Mouse (Mus musculus) midbrain, embryonic 16.5 days (tissue): ENCODE measurements at regions not wholly inside any gene's neighbourhood (a gene's known extent, or its start where the extent isn't known, plus 50 kb on each side); places are given as distances from the start of the nearest gene placed in this dataset.
A peak's percentile ranks its signal among the peaks of the same experiment; 100 is the strongest.

Experiments
- ATAC-seq: fragments of 200-750 bp; cut with Nextera tagmentation; 2 replicates; pipeline ENCODE4 v1.8.0; 2017; ENCODE audit warnings: moderate TSS enrichment
- H3K27ac ChIP-seq: fragments of 300-500 bp; sonication (generic); 2 replicates; pipeline ENCODE4 v1.5.1; 2014; ENCODE audit warnings: mild to moderate bottlenecking, low read length, mixed read lengths
- H3K27me3 ChIP-seq: fragments of 300-500 bp; sonication (generic); 2 replicates; pipeline ENCODE4 v1.6.1; 2014; ENCODE audit warnings: low read depth, low read length, mixed read lengths; ENCODE audit not compliant: control insufficient read depth, insufficient read depth
- H3K36me3 ChIP-seq: fragments of 300-500 bp; sonication (generic); 2 replicates; pipeline ENCODE4 v1.6.1; 2014; ENCODE audit warnings: mild to moderate bottlenecking, low read length, moderate library complexity, mixed read lengths; ENCODE audit not compliant: control insufficient read depth, insufficient read depth
- H3K4me1 ChIP-seq: fragments of 300-500 bp; sonication (generic); 2 replicates; pipeline ENCODE4 v1.6.1; 2014; ENCODE audit warnings: mild to moderate bottlenecking, low read length, mixed read lengths; ENCODE audit not compliant: control insufficient read depth, insufficient read depth
- H3K4me2 ChIP-seq: fragments of 300-500 bp; sonication (generic); 2 replicates; pipeline ENCODE4 v1.6.1; 2014; ENCODE audit warnings: mild to moderate bottlenecking, low read length, mixed read lengths
- H3K4me3 ChIP-seq: fragments of 300-500 bp; sonication (generic); 2 replicates; pipeline ENCODE4 v1.5.1; 2014; ENCODE audit warnings: low read depth, mild to moderate bottlenecking, low read length, moderate library complexity, mixed read lengths
- H3K9ac ChIP-seq: fragments of 300-500 bp; sonication (generic); 2 replicates; pipeline ENCODE4 v1.6.1; 2014; ENCODE audit warnings: low read depth, low read length, mixed read lengths
- H3K9me3 ChIP-seq: fragments of 300-500 bp; sonication (generic); replicated peaks from 2 replicates; pipeline ENCODE4 v1.6.1; 2014; ENCODE audit warnings: mild to moderate bottlenecking, low read length, mixed read lengths; ENCODE audit not compliant: control insufficient read depth, poor library complexity, severe bottlenecking
- WGBS: fragments of 180-500 bp; shearing (Covaris S2); extraction: QIAGEN DNeasy Blood & Tissue Kit; methylation state at CpG from one replicate; pipeline ENCODE4 v1.1.7; 2014; 5-methylcytosine and 5-hydroxymethylcytosine counted together

GRCm38 (mm10) chr3:120884189-120884588 lies 287.3 kb downstream of the Rwdd3 start:
- Histone ChIP-seq H3K4me1 (peaks cover 3% of the 10 kb centered on the region; the same call in 1 of the 2 replicates), H3K9me3 (no peaks in the 10 kb centered on the region), H3K4me2 (no peak overlapping the region), H3K9ac (no peak overlapping the region), H3K27me3 (no peaks in the 10 kb centered on the region), H3K36me3 (no peaks in the 10 kb centered on the region), H3K4me3 (no peak overlapping the region), H3K27ac (no peak overlapping the region)
- peak; percentile 32; the same call in 1 of the 2 replicates for ATAC-seq
- WGBS: 49% methylated on average over 10 of the region's 10 CpGs

GRCm38 (mm10) chr3:120883650-120884049 lies 287.8 kb downstream of the Rwdd3 start:
- Histone ChIP-seq H3K4me2 (no peak overlapping the region), H3K4me3 (no peak overlapping the region), H3K9ac (no peak overlapping the region), H3K9me3 (no peaks in the 10 kb centered on the region), H3K27ac (no peak overlapping the region), H3K4me1 (peaks cover 3% of the 10 kb centered on the region; the same call in 1 of the 2 replicates), H3K36me3 (no peaks in the 10 kb centered on the region), H3K27me3 (no peaks in the 10 kb centered on the region)
- ATAC-seq: peak; percentile 48; the same call in 1 of the 2 replicates
- 29% methylated on average over 5 of the region's 5 CpGs for WGBS

GRCm38 (mm10) chr3:120879409-120879808 lies 292.1 kb downstream of the Rwdd3 start:
- H3K36me3 ChIP-seq: no peaks in the 10 kb centered on the region
- no peak overlapping the region for H3K4me2 ChIP-seq
- no peak overlapping the region for H3K27ac ChIP-seq
- H3K27me3 ChIP-seq: no peaks in the 10 kb centered on the region
- no peak overlapping the region for H3K9ac ChIP-seq
- H3K4me3 ChIP-seq: no peak overlapping the region
- H3K9me3 ChIP-seq: no peaks in the 10 kb centered on the region
- peaks cover 3% of the 10 kb centered on the region; the same call in 1 of the 2 replicates for H3K4me1 ChIP-seq
- ATAC-seq: no peak
- WGBS: 59% methylated on average over 2 of the region's 2 CpGs

- no peak for ATAC-seq
These were observed 295.8 kb downstream of the Rwdd3 start for GRCm38 (mm10) chr3:120875740-120876139.

GRCm38 (mm10) chr3:120865036-120865435 lies 306.5 kb downstream of the Rwdd3 start:
- Histone ChIP-seq H3K4me1 (peaks cover 5% of the 10 kb centered on the region; the same call in 1 of the 2 replicates), H3K27ac (peak overlapping the region; percentile 19; the same call in 1 of the 2 replicates), H3K9me3 (no peaks in the 10 kb centered on the region), H3K27me3 (no peaks in the 10 kb centered on the region), H3K9ac (no peak overlapping the region), H3K4me3 (no peak overlapping the region), H3K36me3 (no peaks in the 10 kb centered on the region), H3K4me2 (no peak overlapping the region)
- ATAC-seq: no peak
- WGBS: 41% methylated on average over 8 of the region's 8 CpGs

More at GRCm38 (mm10) chr3:120875740-120876139, 295.8 kb downstream of the Rwdd3 start:
- Histone ChIP-seq H3K27ac (no peak overlapping the region), H3K9me3 (no peaks in the 10 kb centered on the region), H3K9ac (no peak overlapping the region), H3K4me2 (no peak overlapping the region), H3K4me3 (no peak overlapping the region), H3K4me1 (no peaks in the 10 kb centered on the region), H3K27me3 (no peaks in the 10 kb centered on the region), H3K36me3 (no peaks in the 10 kb centered on the region)
- 77% methylated on average over 3 of the region's 3 CpGs for WGBS

GRCm38 (mm10) chr3:120861641-120862040 lies 309.9 kb downstream of the Rwdd3 start:
- no peaks in the 10 kb centered on the region for H3K27me3 ChIP-seq
- no peak overlapping the region for H3K9ac ChIP-seq
- H3K4me1 ChIP-seq: peaks cover 5% of the 10 kb centered on the region; the same call in 1 of the 2 replicates
- H3K9me3 ChIP-seq: no peaks in the 10 kb centered on the region
- no peaks in the 10 kb centered on the region for H3K36me3 ChIP-seq
- no peak overlapping the region for H3K4me2 ChIP-seq
- no peak for ATAC-seq
- no peak overlapping the region for H3K27ac ChIP-seq
- H3K4me3 ChIP-seq: no peak overlapping the region
- WGBS: 75% methylated on average over 4 of the region's 4 CpGs

GRCm38 (mm10) chr3:120858281-120858680 lies 313.2 kb downstream of the Rwdd3 start:
- H3K4me2 ChIP-seq: no peak overlapping the region
- no peaks in the 10 kb centered on the region for H3K36me3 ChIP-seq
- H3K4me3 ChIP-seq: no peak overlapping the region
- H3K9ac ChIP-seq: no peak overlapping the region
- no peak overlapping the region for H3K27ac ChIP-seq
- H3K4me1 ChIP-seq: no peaks in the 10 kb centered on the region
- no peaks in the 10 kb centered on the region for H3K9me3 ChIP-seq
- 89% methylated on average over 13 of the region's 13 CpGs for WGBS
- no peaks in the 10 kb centered on the region for H3K27me3 ChIP-seq
- ATAC-seq: no peak

- Histone ChIP-seq H3K4me1 (no peaks in the 10 kb centered on the region), H3K9ac (no peak overlapping the region), H3K36me3 (no peaks in the 10 kb centered on the region), H3K9me3 (no peaks in the 10 kb centered on the region), H3K4me3 (no peak overlapping the region), H3K4me2 (no peak overlapping the region), H3K27ac (no peak overlapping the region), H3K27me3 (no peaks in the 10 kb centered on the region)
- WGBS: 88% methylated on average over 3 of the region's 3 CpGs
- ATAC-seq: no peak
These were observed 317.2 kb downstream of the Rwdd3 start for GRCm38 (mm10) chr3:120854322-120854721.

- Histone ChIP-seq H3K36me3 (no peaks in the 10 kb centered on the region), H3K4me2 (no peak overlapping the region), H3K4me3 (no peak overlapping the region), H3K27me3 (no peaks in the 10 kb centered on the region), H3K4me1 (no peaks in the 10 kb centered on the region), H3K27ac (no peak overlapping the region), H3K9ac (no peak overlapping the region), H3K9me3 (no peaks in the 10 kb centered on the region)
- ATAC-seq: no peak
- 90% methylated on average over 2 of the region's 2 CpGs for WGBS
These were observed 327.9 kb downstream of the Rwdd3 start for GRCm38 (mm10) chr3:120843623-120844022.
